23 mouse cellular contexts compared by ENCODE assay signal in genomic region chr1:40339346-40339745, GRCm38 (mm10). TPM values are rescaled to one million over a fixed set of nuclear protein-coding genes. Genes with fewer than 3 reads are reported as not detected.
A peak's percentile ranks its signal among the peaks of the same experiment; 100 is the strongest.
DNase-seq lines count a peak whose midpoint lies in the region; TF ChIP-seq lines count a peak whose summit lies in the region.
"Had no signal": no experiment of that assay in that cellular context is flagged by ENCODE, and none has a peak within 500 bp of the region (broad histone marks: within the 10 kb centered on the region; RNA-seq: fewer than 3 reads in every experiment).

No protein-coding gene starts in this region.

- H3K79me2 ChIP-seq in myocyte (ENCODE audit: control insufficient read depth, insufficient read depth), result no peaks in the 10 kb centered on the region

- no peak overlapping the region for H3K4me2 ChIP-seq in myocyte (ENCODE audit: low read depth)
- H3K4me2 ChIP-seq: embryonic facial prominence, embryonic 13.5 days; embryonic facial prominence, embryonic 15.5 days; forebrain, embryonic 12.5 days had no signal

- peak; percentile 5 to 38 for DNase-seq in adrenal gland, adult (ENCODE audit: inconsistent age in 2 of 2, low spot score in 1 of 2)
- DNase-seq in adrenal gland, postnatal 4 days (ENCODE audit: low spot score in 2 of 2), result no peak
- peak; percentile 57 for DNase-seq in 3T3-L1 (ENCODE audit: low read depth, low spot score)
- DNase-seq in Muller cell, postnatal 12 days (ENCODE audit: inconsistent ontology term), result peak; percentile 32
- DNase-seq in urinary bladder, postnatal 36 days (ENCODE audit: low spot score in 2 of 2), result no peak
- DNase-seq in cerebellum, adult 11 months, result no peak
- DNase-seq: adrenal gland, postnatal 10 days; adrenal gland, postnatal 25 days; cerebellum, adult 18-20 months; cerebellum, adult 8-10 months; cerebellum, adult 9-11 months; cerebellum, postnatal 14 days; cerebellum, postnatal 36 days; embryo, embryonic 11 days had no signal

- TF ChIP-seq POLR2A in myocyte (IDR thresholded peaks at IDR 0.05; ENCODE audit: insufficient read length, low read depth), result no peak

- H3K4me3 ChIP-seq in myocyte, result no peak overlapping the region
- H3K4me3 ChIP-seq: embryonic facial prominence, embryonic 13.5 days; embryonic facial prominence, embryonic 15.5 days; erythroblast, embryonic 14.5 days; forebrain, embryonic 10.5 days; forebrain, embryonic 12.5 days had no signal

- H3ac ChIP-seq in myocyte (ENCODE audit: control insufficient read depth, insufficient read length), result no peak overlapping the region

- H3K27me3 ChIP-seq in myocyte (ENCODE audit: control insufficient read depth, insufficient read depth, insufficient read length), result no peaks in the 10 kb centered on the region
- H3K27me3 ChIP-seq: CH12.LX; embryonic facial prominence, embryonic 13.5 days; embryonic facial prominence, embryonic 15.5 days; forebrain, embryonic 12.5 days; Patski had no signal

- H3K36me3 ChIP-seq in myocyte (ENCODE audit: control insufficient read depth, insufficient read depth), result no peaks in the 10 kb centered on the region
- H3K36me3 ChIP-seq: embryonic facial prominence, embryonic 15.5 days; forebrain, embryonic 10.5 days; forebrain, embryonic 12.5 days; G1E had no signal

TF ChIP-seq in myocyte, 11 proteins besides CTCF, POLR2A, EP300 and RAD21:
- TF ChIP-seq CEBPB (IDR thresholded peaks at IDR 0.05; ENCODE audit: insufficient read depth, poor library complexity, severe bottlenecking) (peak; percentile 53; the same call in 1 of the 2 replicates), MAX (IDR thresholded peaks at IDR 0.05; ENCODE audit: low read depth) (no peak)

RNA-seq across cellular contexts. Expression of gene Il1rl2, which starts 14.9 kb away (rescaled TPM):
- 1 to 10 TPM; 4.5 to 5.8 TPM for total RNA-seq in adrenal gland, postnatal 4 days (2021)
- polyA plus RNA-seq in myocyte (2012; fragmentation: generic; extraction: Trizol), result not detected
- total RNA-seq: CH12.LX had no signal
- polyA plus RNA-seq: erythroblast, embryonic 14.5 days; Patski had no signal

Comparison
In these comparisons a context has a peak if more than half of its experiments do, and no peak if none do; other contexts are left out.
1. DNase-seq: peak in adrenal gland, adult (2 of 2), 3T3-L1 (single experiment) and Muller cell, postnatal 12 days (single experiment); none in adrenal gland, postnatal 4 days (0 of 2), urinary bladder, postnatal 36 days (0 of 2) and cerebellum, adult 11 months (single experiment).